Mouse (Mus musculus) kidney, postnatal 0 days (tissue): ENCODE results near the gene Per2. TPM values are rescaled to one million over a fixed set of nuclear protein-coding genes. Genes with fewer than 3 reads are reported as not detected.

Source experiments
- ATAC-seq: fragments of 200-750 bp; cut with Nextera tagmentation; replicated peaks from 2 replicates; pipeline ENCODE4 v1.8.0; 2017; ENCODE audit warnings: low read depth, moderate number of reproducible peaks, moderate TSS enrichment, moderate library complexity; ENCODE audit not compliant: low FRiP score
- DNase-seq: peaks from one replicate; pipeline ENCODE4 v3.0.0-alpha.2; 2016; ENCODE audit warnings: low spot score
- H3K27ac ChIP-seq: fragments of 300-500 bp; sonication (generic); 2 replicates; pipeline ENCODE4 v1.5.1; 2014; ENCODE audit warnings: mild to moderate bottlenecking
- H3K27me3 ChIP-seq: fragments of 300-500 bp; sonication (generic); 2 replicates; pipeline ENCODE4 v1.6.1; 2014; ENCODE audit warnings: low read length, mixed read lengths; ENCODE audit not compliant: insufficient read depth
- H3K36me3 ChIP-seq: fragments of 300-500 bp; sonication (generic); 2 replicates; pipeline ENCODE4 v1.6.1; 2014; ENCODE audit warnings: low read length, mixed read lengths; ENCODE audit not compliant: insufficient read depth
- H3K4me1 ChIP-seq: fragments of 300-500 bp; sonication (generic); replicated peaks from 2 replicates; pipeline ENCODE4 v1.6.1; 2014; ENCODE audit warnings: antibody characterized with exemption, low read length, mixed read lengths; ENCODE audit not compliant: insufficient read depth
- H3K4me2 ChIP-seq: fragments of 300-500 bp; sonication (generic); 2 replicates; pipeline ENCODE4 v1.6.1; 2014; ENCODE audit warnings: mild to moderate bottlenecking, low read length, moderate library complexity, mixed read lengths
- H3K4me3 ChIP-seq: fragments of 300-500 bp; sonication (generic); replicated peaks from 2 replicates; pipeline ENCODE4 v1.5.1; 2014; ENCODE audit warnings: low read depth, low read length
- H3K9ac ChIP-seq: fragments of 300-500 bp; sonication (generic); 2 replicates; pipeline ENCODE4 v1.6.1; 2014; ENCODE audit warnings: low read depth, low read length
- H3K9me3 ChIP-seq: fragments of 300-500 bp; sonication (generic); replicated peaks from 2 replicates; pipeline ENCODE4 v1.6.1; 2016; ENCODE audit warnings: low read length, inconsistent platforms, mixed read lengths
- CTCF ChIP-seq: IDR thresholded peaks from 2 replicates; pipeline ENCODE4 v1.5.1; 2016; ENCODE audit warnings: antibody characterized with exemption, low read depth, mild to moderate bottlenecking, moderate library complexity
- WGBS: fragments of 180-500 bp; shearing (Covaris S2); extraction: QIAGEN DNeasy Blood & Tissue Kit; methylation state at CpG from one replicate; pipeline ENCODE4 v1.1.7; 2014; 5-methylcytosine and 5-hydroxymethylcytosine counted together
- polyA plus RNA-seq: library from polyadenylated mRNA; unstranded; fragments of >200 nt; fragmentation: Nextera tagmentation; extraction: Ambion mirVana; gene quantifications from 2 replicates; pipeline ENCODE4 v1.2.1, GENCODE M21; 2015

The Per2 gene
- polyA plus RNA-seq, 1 experiment from 2014 or later = 2.7 TPM

- ATAC-seq (no peak), DNase-seq (peak; percentile 81)
- peak overlapping the region; percentile 92 for H3K27ac ChIP-seq
- H3K9ac ChIP-seq = peak overlapping the region; percentile 40
- peaks cover 63% of the 10 kb centered on the region for H3K4me1 ChIP-seq
- H3K4me3 ChIP-seq = no peak overlapping the region
- no peaks in the 10 kb centered on the region for H3K27me3 ChIP-seq
- no peaks in the 10 kb centered on the region for H3K9me3 ChIP-seq
- no peaks in the 10 kb centered on the region for H3K36me3 ChIP-seq
- peak overlapping the region; percentile 39 for H3K4me2 ChIP-seq
- no peak for TF ChIP-seq CTCF
- WGBS = 12% methylated on average over 11 of the region's 11 CpGs
Observed at GRCm38 (mm10) chr1:91456301-91456801, 2.8 kb downstream of the Per2 start.

GRCm38 (mm10) chr1:91455661-91456161 lies 3.4 kb downstream of the Per2 start:
- H3K4me3 ChIP-seq = no peak overlapping the region
- 31% methylated on average over 7 of the region's 7 CpGs for WGBS
- no peaks in the 10 kb centered on the region for H3K27me3 ChIP-seq
- no peak for TF ChIP-seq CTCF
- peak overlapping the region; percentile 39 for H3K4me2 ChIP-seq
- DNase-seq (peak; percentile 56), ATAC-seq (peak; percentile 16)
- 0 out of 2 replicates have a peak, but pooled peaks cover under 1% of the 10 kb centered on the region for H3K36me3 ChIP-seq
- H3K9ac ChIP-seq = peak overlapping the region; percentile 40; the same call in 1 of the 2 replicates
- peaks cover 67% of the 10 kb centered on the region for H3K4me1 ChIP-seq
- no peaks in the 10 kb centered on the region for H3K9me3 ChIP-seq
- H3K27ac ChIP-seq = peak overlapping the region; percentile 92

GRCm38 (mm10) chr1:91454927-91455326 lies 4.2 kb downstream of the Per2 start:
- 0 out of 2 replicates have a peak, but pooled peaks cover 6% of the 10 kb centered on the region for H3K36me3 ChIP-seq
- H3K27me3 ChIP-seq = no peaks in the 10 kb centered on the region
- ATAC-seq = no peak
- 80% methylated on average over 3 of the region's 3 CpGs for WGBS
- H3K9ac ChIP-seq = 0 out of 2 replicates have a peak overlapping the region, but pooled peaks have one; percentile 40
- peak overlapping the region; percentile 92 for H3K27ac ChIP-seq
- TF ChIP-seq CTCF = no peak
- no peak for DNase-seq
- H3K4me1 ChIP-seq = peaks cover 62% of the 10 kb centered on the region
- H3K4me2 ChIP-seq = peak overlapping the region; percentile 39; the same call in 1 of the 2 replicates
- no peak overlapping the region for H3K4me3 ChIP-seq
- H3K9me3 ChIP-seq = no peaks in the 10 kb centered on the region

GRCm38 (mm10) chr1:91454366-91454765 lies 4.8 kb downstream of the Per2 start:
- Histone ChIP-seq H3K36me3 (0 out of 2 replicates have a peak, but pooled peaks cover 6% of the 10 kb centered on the region), H3K4me1 (peaks cover 60% of the 10 kb centered on the region), H3K4me2 (no peak overlapping the region), H3K4me3 (no peak overlapping the region), H3K27me3 (no peaks in the 10 kb centered on the region), H3K27ac (peak overlapping the region; percentile 92; the same call in 1 of the 2 replicates), H3K9me3 (no peaks in the 10 kb centered on the region), H3K9ac (no peak overlapping the region)
- no peak for DNase-seq
- 68% methylated on average over 3 of the region's 3 CpGs for WGBS
- TF ChIP-seq CTCF = no peak
- ATAC-seq = peak; percentile 29; the same call in 1 of the 2 replicates

GRCm38 (mm10) chr1:91453932-91454331 lies 5.2 kb downstream of the Per2 start:
- Histone ChIP-seq H3K9me3 (no peaks in the 10 kb centered on the region), H3K4me1 (peaks cover 60% of the 10 kb centered on the region), H3K4me2 (no peak overlapping the region), H3K4me3 (no peak overlapping the region), H3K36me3 (0 out of 2 replicates have a peak, but pooled peaks cover 6% of the 10 kb centered on the region), H3K27me3 (no peaks in the 10 kb centered on the region), H3K9ac (no peak overlapping the region), H3K27ac (0 out of 2 replicates have a peak overlapping the region, but pooled peaks have one; percentile 42)
- TF ChIP-seq CTCF = no peak
- DNase-seq = no peak
- 72% methylated on average over 9 of the region's 9 CpGs for WGBS
- ATAC-seq = no peak

- ATAC-seq = no peak
- H3K27ac ChIP-seq = peak overlapping the region; percentile 51
- peaks cover 45% of the 10 kb centered on the region for H3K4me1 ChIP-seq
Observed at GRCm38 (mm10) chr1:91451547-91452084, 7.5 kb downstream of the Per2 start.

More at GRCm38 (mm10) chr1:91451547-91452084, 7.5 kb downstream of the Per2 start:
- peak; percentile 84 for DNase-seq
- H3K36me3 ChIP-seq = peaks cover 13% of the 10 kb centered on the region; the same call in 1 of the 2 replicates
- H3K4me3 ChIP-seq = no peak overlapping the region
- 22% methylated on average over 5 of the region's 5 CpGs for WGBS
- no peaks in the 10 kb centered on the region for H3K9me3 ChIP-seq
- no peak overlapping the region for H3K4me2 ChIP-seq
- no peak for TF ChIP-seq CTCF
- no peaks in the 10 kb centered on the region for H3K27me3 ChIP-seq
- no peak overlapping the region for H3K9ac ChIP-seq
